Mouse (Mus musculus) Patski (cell line): ENCODE data around the gene Sult2a7. TPM values are rescaled to one million over a fixed set of nuclear protein-coding genes. Genes with fewer than 3 reads are reported as not detected.

Source experiments
- ATAC-seq: fragments of 100-300 bp; one replicate; pipeline ENCODE4 v1.8.0; 2021
- CTCF ChIA-PET: fragments of 350-600 bp; sonication (Branson Sonifier 250); formaldehyde crosslinking; loops from one replicate; lab custom pipeline; 2022; ENCODE audit warnings: inconsistent platforms; lab: Charles Lee
- POLR2A ChIA-PET: fragments of 350-600 bp; sonication (Branson Sonifier 250); formaldehyde crosslinking; loops from one replicate; lab custom pipeline; 2022; ENCODE audit warnings: antibody characterized with exemption, inconsistent platforms; lab: Charles Lee
- DNase-seq: peaks from one replicate; pipeline ENCODE4 v3.0.0-alpha.2; 2011; ENCODE audit warnings: low read depth, low spot score
- H3K27me3 ChIP-seq: fragments of 371-371 bp; one replicate; pipeline ENCODE4 v1.5.1; 2021
- CTCF ChIP-seq: fragments of 100-300 bp; IDR thresholded peaks from one replicate; pipeline ENCODE4 v1.5.1; 2021
- in situ Hi-C: fragments of 300-500 bp; cut with MboI; formaldehyde crosslinking; loops from 3 replicates; pipeline ENCODE4 v1.11.1; 2018; ENCODE audit warnings: low pct_unique_long_range_greater_than_20kb, mixed read lengths
- polyA plus RNA-seq: library from polyadenylated mRNA; unstranded; gene quantifications from one replicate; pipeline ENCODE4 v1.2.3, GENCODE M21; 2021

Sult2a7 gene
- not detected for polyA plus RNA-seq

- ChIA-PET POLR2A (no interaction called here), CTCF (no interaction called here)
- no peak for ATAC-seq
- no peak for TF ChIP-seq CTCF
- no peaks in the 10 kb centered on the region for H3K27me3 ChIP-seq
- no peak for DNase-seq
- in situ Hi-C loops, result no loop called here
Observed at GRCm38 (mm10) chr7:14494130-14494529, at the start of gene Sult2a7. TSS of gene Sult2a7 (minus strand) at chr7:14494230.

GRCm38 (mm10) chr7:14525280-14525679 lies 31.2 kb upstream of the Sult2a7 start:
- DNase-seq, result no peak
- ATAC-seq, result no peak
- ChIA-PET CTCF (no interaction called here), POLR2A (no interaction called here)
- in situ Hi-C loops, result no loop called here
- TF ChIP-seq CTCF, result no peak
- no peaks in the 10 kb centered on the region for H3K27me3 ChIP-seq

GRCm38 (mm10) chr7:14522636-14523035 lies 28.6 kb upstream of the Sult2a7 start:
- DNase-seq (no peak), ATAC-seq (no peak)
- in situ Hi-C loops, result no loop called here
- no peaks in the 10 kb centered on the region for H3K27me3 ChIP-seq
- TF ChIP-seq CTCF, result no peak
- CTCF ChIA-PET, result no interaction called here
- POLR2A ChIA-PET, result no interaction called here

- in situ Hi-C loops, result no loop called here
- ChIA-PET POLR2A (no interaction called here), CTCF (no interaction called here)
- no peak for ATAC-seq
- TF ChIP-seq CTCF, result no peak
- no peaks in the 10 kb centered on the region for H3K27me3 ChIP-seq
- no peak for DNase-seq
Observed at GRCm38 (mm10) chr7:14518301-14518700, 24.3 kb upstream of the Sult2a7 start.

- no peaks in the 10 kb centered on the region for H3K27me3 ChIP-seq
- ChIA-PET CTCF (no interaction called here), POLR2A (no interaction called here)
- DNase-seq (no peak), ATAC-seq (no peak)
- in situ Hi-C loops, result no loop called here
- TF ChIP-seq CTCF, result no peak
Observed at GRCm38 (mm10) chr7:14492886-14493285, 1.1 kb downstream of the Sult2a7 start.

- in situ Hi-C loops, result no loop called here
- CTCF ChIA-PET, result interaction anchor here (1.2 kb wide), 1 partner anchor 9 kb away, joined by 5 read pairs; no protein-coding TSS in a partner anchor
Observed at GRCm38 (mm10) chr7:14446534-14446933, 47.5 kb downstream of the Sult2a7 start, which contains the start of gene Sult2a8. TSS of gene Sult2a8 (minus strand) at chr7:14446769.

GRCm38 (mm10) chr7:14439581-14439980 lies 54.4 kb downstream of the Sult2a7 start:
- POLR2A ChIA-PET, result no interaction called here
- CTCF ChIA-PET, result no interaction called here
- TF ChIP-seq CTCF, result no peak
- H3K27me3 ChIP-seq, result no peaks in the 10 kb centered on the region
- DNase-seq (no peak), ATAC-seq (no peak)
- in situ Hi-C loops, result no loop called here

More at GRCm38 (mm10) chr7:14446534-14446933, 47.5 kb downstream of the Sult2a7 start, which contains the start of gene Sult2a8:
- H3K27me3 ChIP-seq, result no peaks in the 10 kb centered on the region
- ATAC-seq, result no peak
- no peak for DNase-seq
- POLR2A ChIA-PET, result no interaction called here
- no peak for TF ChIP-seq CTCF

GRCm38 (mm10) chr7:14438484-14438883 lies 55.5 kb downstream of the Sult2a7 start:
- ATAC-seq, result no peak
- ChIA-PET CTCF (interaction anchor here (0.9 to 1.5 kb wide), 2 partner anchors 8 to 12 kb away, joined by 3 to 5 read pairs; partner anchors contain the start of gene Sult2a8), POLR2A (no interaction called here)
- in situ Hi-C loops, result no loop called here
- no peaks in the 10 kb centered on the region for H3K27me3 ChIP-seq
- no peak for DNase-seq
- TF ChIP-seq CTCF, result no peak

GRCm38 (mm10) chr7:14438029-14438428 lies 56.0 kb downstream of the Sult2a7 start:
- no peak for ATAC-seq
- TF ChIP-seq CTCF, result no peak
- H3K27me3 ChIP-seq, result no peaks in the 10 kb centered on the region
- POLR2A ChIA-PET, result no interaction called here
- in situ Hi-C loops, result no loop called here
- no peak for DNase-seq
- CTCF ChIA-PET, result interaction anchor here (0.9 to 1.5 kb wide), 2 partner anchors 9 to 11 kb away, joined by 3 to 5 read pairs; partner anchors contain the start of gene Sult2a8

Other genes with a start within 250 kb of the Sult2a7 start
- gene Sult2a6, start 239.4 kb downstream of the Sult2a7 start, polyA plus RNA-seq, result not detected
- gene Obox8, start 160.7 kb downstream of the Sult2a7 start, polyA plus RNA-seq, result 0.05 TPM
- not detected for gene Sult2a8, start 47.5 kb downstream of the Sult2a7 start, polyA plus RNA-seq
- not detected for gene Vmn1r90, start 69.3 kb upstream of the Sult2a7 start, polyA plus RNA-seq
- gene Obox7, start 165.3 kb upstream of the Sult2a7 start, polyA plus RNA-seq, result not detected